In the genomic region with DNA sequence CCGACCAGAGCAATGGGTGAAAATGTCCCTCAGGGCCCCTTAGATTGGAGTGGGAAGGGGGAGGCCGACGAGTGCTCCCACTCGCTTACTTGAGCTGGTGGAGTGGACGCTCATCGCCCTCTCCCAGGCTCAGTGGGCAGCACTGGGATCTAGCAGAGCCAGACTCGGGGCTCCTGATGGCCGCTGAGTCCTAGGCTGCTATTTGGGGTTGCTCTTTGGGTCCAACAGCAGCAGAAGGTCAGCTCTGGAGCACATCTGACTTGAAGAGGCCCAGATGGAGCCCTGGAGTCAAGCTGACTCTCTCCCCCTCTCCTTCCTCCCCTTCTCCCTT, we compare ENCODE assay signal across 8 mouse cellular contexts. TPM values are rescaled to one million over a fixed set of nuclear protein-coding genes. Genes with fewer than 3 reads are reported as not detected.
A peak's percentile ranks its signal among the peaks of the same experiment; 100 is the strongest.
DNase-seq lines count a peak whose midpoint lies in the region; ATAC-seq and TF ChIP-seq lines count a peak whose summit lies in the region.

No protein-coding gene starts in this region.

- no peak for ATAC-seq in embryonic facial prominence, embryonic 14.5 days (ENCODE audit: low read depth)
- no peak for ATAC-seq in intestine, embryonic 15.5 days
- peak; percentile 25; the same call in 1 of the 2 replicates for ATAC-seq in neural tube, embryonic 12.5 days (ENCODE audit: low FRiP score, low read depth)

- no peaks in the 10 kb centered on the region for H3K27me3 ChIP-seq in liver, adult 2 months (ENCODE audit: control insufficient read depth, insufficient read depth, low read length)
- H3K27me3 ChIP-seq in embryonic facial prominence, embryonic 14.5 days (replicated peaks; ENCODE audit: control insufficient read depth, insufficient read depth, low read length), result peaks cover 3% of the 10 kb centered on the region; the same call in 1 of the 2 replicates
- H3K27me3 ChIP-seq in intestine, embryonic 15.5 days (replicated peaks), result no peaks in the 10 kb centered on the region
- peaks cover 10% of the 10 kb centered on the region for H3K27me3 ChIP-seq in neural tube, embryonic 12.5 days (replicated peaks)

- H3K4me1 ChIP-seq in liver, adult 2 months (ENCODE audit: control insufficient read depth, insufficient read depth, low read length), result peaks cover 7% of the 10 kb centered on the region; the same call in 1 of the 2 replicates
- H3K4me1 ChIP-seq in embryonic facial prominence, embryonic 14.5 days (ENCODE audit: control insufficient read depth, insufficient read depth, low read length), result peaks cover 9% of the 10 kb centered on the region; the same call in 1 of the 2 replicates
- peaks cover 9% of the 10 kb centered on the region for H3K4me1 ChIP-seq in intestine, embryonic 15.5 days (replicated peaks)
- H3K4me1 ChIP-seq in neural tube, embryonic 12.5 days, result peaks cover 15% of the 10 kb centered on the region

- H3K4me3 ChIP-seq in liver, adult 2 months (ENCODE audit: insufficient read depth, low read depth, low read length), result peak overlapping the region; percentile 76
- H3K4me3 ChIP-seq in embryonic facial prominence, embryonic 14.5 days (ENCODE audit: low read depth, low read length), result peak overlapping the region; percentile 46
- H3K4me3 ChIP-seq in intestine, embryonic 15.5 days (replicated peaks), result peak overlapping the region; percentile 64
- peak overlapping the region; percentile 31 for H3K4me3 ChIP-seq in neural tube, embryonic 12.5 days

- under 1% methylated on average over 8 of the region's 8 CpGs for WGBS in liver, adult 2 months
- WGBS in embryonic facial prominence, embryonic 14.5 days, result 2% methylated on average over 8 of the region's 8 CpGs
- 2% methylated on average over 8 of the region's 8 CpGs for WGBS in intestine, embryonic 15.5 days
- 2% methylated on average over 8 of the region's 8 CpGs for WGBS in neural tube, embryonic 12.5 days

- H3K9me3 ChIP-seq in embryonic facial prominence, embryonic 14.5 days (ENCODE audit: control insufficient read depth, low read length), result no peaks in the 10 kb centered on the region
- H3K9me3 ChIP-seq in intestine, embryonic 15.5 days, result no peaks in the 10 kb centered on the region
- H3K9me3 ChIP-seq in neural tube, embryonic 12.5 days, result no peaks in the 10 kb centered on the region

- H3K9ac ChIP-seq in liver, adult 2 months (ENCODE audit: low read depth, low read length), result peak overlapping the region; percentile 74
- H3K9ac ChIP-seq in embryonic facial prominence, embryonic 14.5 days (ENCODE audit: low read depth, low read length), result peak overlapping the region; percentile 64
- peak overlapping the region; percentile 76 for H3K9ac ChIP-seq in intestine, embryonic 15.5 days
- H3K9ac ChIP-seq in neural tube, embryonic 12.5 days, result peak overlapping the region; percentile 55

- H3K27ac ChIP-seq in liver, adult 2 months (replicated peaks; ENCODE audit: insufficient read depth, low read depth, low read length), result peak overlapping the region; percentile 33
- H3K27ac ChIP-seq in embryonic facial prominence, embryonic 14.5 days (replicated peaks; ENCODE audit: low read depth, low read length), result peak overlapping the region; percentile 22; the same call in 1 of the 2 replicates
- H3K27ac ChIP-seq in intestine, embryonic 15.5 days, result 0 out of 2 replicates have a peak overlapping the region, but pooled peaks have one; percentile 27
- no peak overlapping the region for H3K27ac ChIP-seq in neural tube, embryonic 12.5 days

- no peak for TF ChIP-seq CTCF in liver, adult 2 months (IDR thresholded peaks at IDR 0.05; ENCODE audit: low read depth, low read length)

- H3K79me2 ChIP-seq in liver, adult 2 months (ENCODE audit: control insufficient read depth, insufficient read depth, low read length), result no peaks in the 10 kb centered on the region

- peaks cover under 1% of the 10 kb centered on the region; the same call in 1 of the 2 replicates for H3K36me3 ChIP-seq in liver, adult 2 months (ENCODE audit: control insufficient read depth, insufficient read depth, low read length)
- H3K36me3 ChIP-seq in embryonic facial prominence, embryonic 14.5 days (ENCODE audit: control insufficient read depth, insufficient read depth, low read length), result no peaks in the 10 kb centered on the region
- no peaks in the 10 kb centered on the region for H3K36me3 ChIP-seq in intestine, embryonic 15.5 days
- H3K36me3 ChIP-seq in neural tube, embryonic 12.5 days, result no peaks in the 10 kb centered on the region

- H3K4me2 ChIP-seq in embryonic facial prominence, embryonic 14.5 days (ENCODE audit: low read depth, low read length), result peak overlapping the region; percentile 71
- H3K4me2 ChIP-seq in intestine, embryonic 15.5 days (replicated peaks), result peak overlapping the region; percentile 87
- H3K4me2 ChIP-seq in neural tube, embryonic 12.5 days (replicated peaks), result peak overlapping the region; percentile 68

- DNase-seq in liver, adult 2 months (ENCODE audit: extremely low read depth, low read depth, low spot score), result no peak
- no peak for DNase-seq in liver
- no peak for DNase-seq in embryonic facial prominence, embryonic 14.5 days (ENCODE audit: low spot score)
- DNase-seq in spleen, adult 12 weeks (ENCODE audit: low spot score), result no peak
- no peak for DNase-seq in layer of hippocampus, adult 11-12 months (ENCODE audit: low spot score)
- no peak for DNase-seq in cerebellum, postnatal 36 days

- peak; percentile 53; the same call in 1 of the 2 replicates for TF ChIP-seq POLR2A in liver, adult 2 months (IDR thresholded peaks at IDR 0.05; ENCODE audit: extremely low read depth, insufficient read depth, low read length)

RNA-seq across cellular contexts. Expression of gene Serhl, which starts 11.0 kb away (rescaled TPM):
- 51.6 and 58.1 TPM in 2 replicates for total RNA-seq in liver, adult 2 months (2014; rRNA removed)
- 59.6 and 80.6 TPM in 2 replicates for polyA plus RNA-seq in liver, adult 2 months (2012; rRNA removed)
- 63.8 and 71.6 TPM in 2 replicates for polyA plus RNA-seq in embryonic facial prominence, embryonic 14.5 days (2014; fragmentation: Nextera tagmentation; extraction: Ambion mirVana)
- 56.3 and 61.7 TPM in 2 replicates for polyA plus RNA-seq in intestine, embryonic 15.5 days (2015; fragmentation: Nextera tagmentation; extraction: Ambion mirVana)
- polyA plus RNA-seq in neural tube, embryonic 12.5 days (2016; fragmentation: Nextera tagmentation; extraction: Ambion mirVana), result 40.0 and 42.1 TPM in 2 replicates

RNA-seq across cellular contexts. Expression of gene Rrp7a, which starts 22.3 kb away (rescaled TPM):
- 9.1 and 19.3 TPM in 2 replicates for total RNA-seq in liver, adult 2 months (2014; rRNA removed)
- polyA plus RNA-seq in liver, adult 2 months (2012; rRNA removed), result 44.1 and 44.7 TPM in 2 replicates
- polyA plus RNA-seq in embryonic facial prominence, embryonic 14.5 days (2014; fragmentation: Nextera tagmentation; extraction: Ambion mirVana), result 61.6 and 63.0 TPM in 2 replicates
- polyA plus RNA-seq in intestine, embryonic 15.5 days (2015; fragmentation: Nextera tagmentation; extraction: Ambion mirVana), result 64.0 and 66.7 TPM in 2 replicates
- polyA plus RNA-seq in neural tube, embryonic 12.5 days (2016; fragmentation: Nextera tagmentation; extraction: Ambion mirVana), result 57.5 and 61.1 TPM in 2 replicates

RNA-seq across cellular contexts. Expression of gene Poldip3, which starts 48.9 kb away (rescaled TPM):
- total RNA-seq in liver, adult 2 months (2014; rRNA removed), result 21.6 and 24.8 TPM in 2 replicates
- 25.5 and 34.6 TPM in 2 replicates for polyA plus RNA-seq in liver, adult 2 months (2012; rRNA removed)
- 126 and 151 TPM in 2 replicates for polyA plus RNA-seq in embryonic facial prominence, embryonic 14.5 days (2014; fragmentation: Nextera tagmentation; extraction: Ambion mirVana)
- polyA plus RNA-seq in intestine, embryonic 15.5 days (2015; fragmentation: Nextera tagmentation; extraction: Ambion mirVana), result 108 and 109 TPM in 2 replicates
- polyA plus RNA-seq in neural tube, embryonic 12.5 days (2016; fragmentation: Nextera tagmentation; extraction: Ambion mirVana), result 160 and 168 TPM in 2 replicates
